23 mouse cellular contexts compared by ENCODE assay signal in genomic region chr4:33513421-33513820, GRCm38 (mm10).
A peak's percentile ranks its signal among the peaks of the same experiment; 100 is the strongest.
DNase-seq lines count a peak whose midpoint lies in the region; ATAC-seq and TF ChIP-seq lines count a peak whose summit lies in the region.
"Had no signal": no experiment of that assay in that cellular context is flagged by ENCODE, and none has a peak within 500 bp of the region (broad histone marks: within the 10 kb centered on the region; RNA-seq: fewer than 3 reads in every experiment).

No protein-coding gene starts in this region.

- H3K4me1 ChIP-seq in heart, adult 2 months (ENCODE audit: control insufficient read depth, insufficient read depth, low read length) = no peaks in the 10 kb centered on the region
- H3K4me1 ChIP-seq: embryonic facial prominence, embryonic 15.5 days; intestine, embryonic 15.5 days had no signal

- peak; percentile 99 for ATAC-seq in granulocyte monocyte progenitor cell, adult 5-6 weeks (replicated peaks; ENCODE audit: poor library complexity, severe bottlenecking)
- peak; percentile 98 for ATAC-seq in megakaryocyte progenitor cell, adult 5-6 weeks (replicated peaks; ENCODE audit: poor library complexity)
- no peak for ATAC-seq in erythroblast, adult 5-6 weeks (replicated peaks; ENCODE audit: low FRiP score, poor library complexity, severe bottlenecking)
- ATAC-seq: intestine, embryonic 15.5 days had no signal

- no peak for TF ChIP-seq EP300 in heart, adult 2 months (IDR thresholded peaks at IDR 0.05; ENCODE audit: insufficient read depth, low read depth, low read length)

- intact Hi-C loops in heart, adult 2 months (cut with DNase I) = no loop called here

- no peaks in the 10 kb centered on the region for H3K36me3 ChIP-seq in heart, adult 2 months (ENCODE audit: control insufficient read depth, insufficient read depth, low read length)
- H3K36me3 ChIP-seq: embryonic facial prominence, embryonic 15.5 days; G1E; heart, embryonic 15.5 days; hindbrain, embryonic 10.5 days; intestine, embryonic 15.5 days had no signal

- H3K9ac ChIP-seq in heart, adult 2 months (ENCODE audit: low read depth, low read length) = no peak overlapping the region
- H3K9ac ChIP-seq: embryonic facial prominence, embryonic 15.5 days; forebrain, postnatal 0 days; heart, embryonic 15.5 days; hindbrain, embryonic 14.5 days; intestine, embryonic 15.5 days had no signal

- H3K27ac ChIP-seq in heart, adult 2 months = no peak overlapping the region
- H3K27ac ChIP-seq: embryonic facial prominence, embryonic 15.5 days; gastrocnemius, adult 2 months; heart, embryonic 15.5 days; hindbrain, embryonic 10.5 days; hindbrain, embryonic 14.5 days; intestine, embryonic 15.5 days had no signal

- peak; percentile 91 for DNase-seq in heart, adult 11 months
- DNase-seq in heart, adult 2 months = no peak
- DNase-seq in urinary bladder, postnatal 14 days (ENCODE audit: low spot score) = peak; percentile 39
- DNase-seq in urinary bladder, postnatal 25 days (ENCODE audit: low spot score) = no peak
- DNase-seq in frontal cortex, postnatal 10 days (ENCODE audit: low spot score in 2 of 2) = no peak
- DNase-seq: adrenal gland, adult 8-10 months; adrenal gland, postnatal 36 days; cerebellum, adult 11-12 months; cerebellum, postnatal 10 days; embryo, embryonic 11 days; forebrain, postnatal 0 days; gastrocnemius, adult 2 months; gastrocnemius, postnatal 25 days; heart, postnatal 14 days had no signal

- no peak for TF ChIP-seq CTCF in heart, adult 2 months (IDR thresholded peaks at IDR 0.05)

- 36% methylated on average over 3 of the region's 3 CpGs for WGBS in heart, adult 2 months

- H3K27me3 ChIP-seq in heart, adult 2 months (ENCODE audit: control insufficient read depth, insufficient read depth, low read length) = no peaks in the 10 kb centered on the region
- H3K27me3 ChIP-seq: embryonic facial prominence, embryonic 15.5 days; intestine, embryonic 15.5 days had no signal

- no peak for TF ChIP-seq POLR2A in heart, adult 2 months (IDR thresholded peaks at IDR 0.05; ENCODE audit: insufficient read depth, low read depth, low read length)

- H3K4me3 ChIP-seq in heart, adult 2 months = no peak overlapping the region
- H3K4me3 ChIP-seq: embryonic facial prominence, embryonic 15.5 days; gastrocnemius, adult 2 months; heart, embryonic 15.5 days; hindbrain, embryonic 10.5 days; intestine, embryonic 15.5 days had no signal

- H3K79me2 ChIP-seq in heart, adult 2 months (replicated peaks; ENCODE audit: control insufficient read depth, insufficient read depth, low read length) = no peaks in the 10 kb centered on the region

Comparison
In these comparisons a context has a peak if more than half of its experiments do, and no peak if none do; other contexts are left out.
1. DNase-seq: peak in heart, adult 11 months (single experiment) and urinary bladder, postnatal 14 days (single experiment); none in heart, adult 2 months (0 of 2), urinary bladder, postnatal 25 days (single experiment) and frontal cortex, postnatal 10 days (0 of 2).